Mouse (Mus musculus) cortical plate, adult 2 months (tissue): ENCODE results near the gene Cfap100. TPM values are rescaled to one million over a fixed set of nuclear protein-coding genes. Genes with fewer than 3 reads are reported as not detected.
A peak's percentile ranks its signal among the peaks of the same experiment; 100 is the strongest.

Source experiments
- H3K27ac ChIP-seq: fragments of 200-500 bp; 2 replicates; pipeline ENCODE4 v1.5.1; 2012; ENCODE audit warnings: low read length, control low read depth, inconsistent platforms; ENCODE audit not compliant: insufficient read depth
- H3K4me1 ChIP-seq: fragments of 200-500 bp; 2 replicates; pipeline ENCODE4 v1.6.1; 2011; ENCODE audit warnings: low read length; ENCODE audit not compliant: control insufficient read depth, insufficient read depth
- H3K4me3 ChIP-seq: fragments of 200-500 bp; 2 replicates; pipeline ENCODE4 v1.5.1; 2011; ENCODE audit warnings: mild to moderate bottlenecking, low read length, control low read depth; ENCODE audit not compliant: insufficient read depth
- CTCF ChIP-seq: fragments of 200-500 bp; IDR thresholded peaks from 2 replicates; pipeline ENCODE4 v1.5.1; 2011; ENCODE audit warnings: mild to moderate bottlenecking, control low read depth, low read length; ENCODE audit not compliant: insufficient read depth; ENCODE audit errors: extremely low read depth
- POLR2A ChIP-seq: fragments of 200-500 bp; IDR thresholded peaks from 2 replicates; pipeline ENCODE4 v1.6.1; 2011; ENCODE audit warnings: mild to moderate bottlenecking, low read length, control low read depth; ENCODE audit not compliant: insufficient read depth; ENCODE audit errors: extremely low read depth
- polyA plus RNA-seq: library from polyadenylated mRNA; depleted of rRNA; stranded (reverse); fragments of >200 nt; gene quantifications from 2 replicates; pipeline ENCODE4 v1.2.3, GENCODE M21; 2012; rRNA removed

Cfap100 gene
- 8.9 and 9.5 TPM in 2 replicates for polyA plus RNA-seq

DNA sequence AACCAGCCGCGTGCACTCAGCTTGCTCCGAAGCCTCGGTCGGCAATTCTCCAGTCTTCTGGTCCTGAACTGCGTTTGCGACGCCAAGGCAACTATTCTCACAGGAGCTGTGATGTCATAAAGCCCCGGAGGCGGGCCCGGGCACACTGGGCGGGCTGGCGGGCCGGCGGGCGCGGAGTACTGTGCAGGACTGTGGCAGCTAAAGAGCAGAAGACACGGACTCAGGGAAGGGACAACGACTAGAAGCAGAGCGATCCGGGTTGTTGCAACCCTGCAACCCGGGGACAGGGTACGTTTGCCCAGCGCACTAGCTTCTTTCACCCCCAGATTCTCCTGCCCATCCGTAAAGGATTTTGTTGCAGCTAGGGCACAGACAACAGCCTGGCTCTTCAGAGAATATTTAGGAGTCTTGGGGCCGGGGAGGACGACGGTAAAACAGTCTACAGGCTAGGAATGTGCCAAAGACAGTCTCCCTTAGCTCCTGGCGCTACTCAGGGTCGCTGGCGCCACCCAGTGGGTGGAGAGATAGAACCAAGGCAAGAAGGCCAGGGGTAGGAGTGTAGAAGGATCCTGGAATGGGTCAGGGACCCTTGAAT is at the start of gene Cfap100:
Cfap100 (minus strand) TSS at position 418 of the 595 bp plus-strand sequence.
- peak within 1 kb of the TSS; percentile 48 for H3K27ac ChIP-seq
- H3K4me1 ChIP-seq = peaks cover 5% of the 10 kb centered on the region; the same call in 1 of the 2 replicates
- H3K4me3 ChIP-seq = peak within 1 kb of the TSS; percentile 50
- TF ChIP-seq CTCF (peak; percentile 61), POLR2A (0 out of 2 replicates have a peak, but pooled peaks have one; percentile 40)

DNA sequence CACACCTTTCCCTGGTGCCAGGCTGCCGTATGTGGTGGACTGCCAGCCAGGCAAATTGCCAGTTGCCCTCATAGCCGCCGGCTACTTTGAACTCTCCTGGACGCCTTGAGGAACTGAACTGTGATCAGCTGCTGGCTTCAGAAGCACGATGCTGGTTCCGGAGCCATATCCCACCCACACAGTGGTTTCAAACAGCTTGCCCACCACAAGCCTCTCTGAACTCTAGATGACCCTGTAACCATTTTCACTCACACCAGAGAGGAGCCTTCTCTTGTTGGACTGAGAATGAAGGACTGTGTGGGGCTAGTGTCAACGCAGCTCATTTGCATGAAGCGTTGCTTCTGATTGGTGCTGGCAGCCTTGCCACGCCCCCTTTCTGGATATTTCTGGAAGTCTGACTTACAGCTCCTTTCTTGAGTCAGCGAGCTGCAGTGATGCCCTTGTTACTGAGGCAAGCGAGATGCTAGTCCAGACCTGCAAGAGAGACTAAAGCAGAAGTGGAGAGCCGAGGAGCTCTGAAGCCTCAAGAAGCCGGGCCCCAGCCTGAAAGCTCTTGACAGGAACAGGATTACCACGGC is 48.4 kb upstream of the Cfap100 start:
- no peak for TF ChIP-seq CTCF
- 0 out of 2 replicates have a peak, but pooled peaks have one; percentile 21 for TF ChIP-seq POLR2A
- no peak overlapping the region for H3K27ac ChIP-seq
- no peak overlapping the region for H3K4me3 ChIP-seq
- H3K4me1 ChIP-seq = no peaks in the 10 kb centered on the region

DNA sequence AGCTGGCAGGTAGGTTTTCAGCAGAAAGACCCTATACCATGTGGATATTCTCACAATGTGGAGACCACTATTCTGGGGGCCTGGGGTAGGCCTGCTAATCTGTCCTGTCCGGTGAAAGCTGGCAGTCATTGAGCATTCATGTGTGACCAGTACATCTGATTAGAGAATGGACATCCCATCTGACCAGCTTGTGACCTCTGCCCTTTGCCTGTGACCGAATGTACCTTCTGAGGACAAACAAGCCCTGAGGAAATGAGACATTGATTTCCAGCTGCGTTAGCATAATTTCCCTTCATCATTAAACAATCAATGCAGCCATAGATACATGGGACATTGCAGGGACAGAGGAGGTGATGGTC is 47.2 kb upstream of the Cfap100 start:
- H3K27ac ChIP-seq = no peak overlapping the region
- TF ChIP-seq CTCF = no peak
- TF ChIP-seq POLR2A = no peak
- H3K4me3 ChIP-seq = no peak overlapping the region
- H3K4me1 ChIP-seq = peaks cover 6% of the 10 kb centered on the region

DNA sequence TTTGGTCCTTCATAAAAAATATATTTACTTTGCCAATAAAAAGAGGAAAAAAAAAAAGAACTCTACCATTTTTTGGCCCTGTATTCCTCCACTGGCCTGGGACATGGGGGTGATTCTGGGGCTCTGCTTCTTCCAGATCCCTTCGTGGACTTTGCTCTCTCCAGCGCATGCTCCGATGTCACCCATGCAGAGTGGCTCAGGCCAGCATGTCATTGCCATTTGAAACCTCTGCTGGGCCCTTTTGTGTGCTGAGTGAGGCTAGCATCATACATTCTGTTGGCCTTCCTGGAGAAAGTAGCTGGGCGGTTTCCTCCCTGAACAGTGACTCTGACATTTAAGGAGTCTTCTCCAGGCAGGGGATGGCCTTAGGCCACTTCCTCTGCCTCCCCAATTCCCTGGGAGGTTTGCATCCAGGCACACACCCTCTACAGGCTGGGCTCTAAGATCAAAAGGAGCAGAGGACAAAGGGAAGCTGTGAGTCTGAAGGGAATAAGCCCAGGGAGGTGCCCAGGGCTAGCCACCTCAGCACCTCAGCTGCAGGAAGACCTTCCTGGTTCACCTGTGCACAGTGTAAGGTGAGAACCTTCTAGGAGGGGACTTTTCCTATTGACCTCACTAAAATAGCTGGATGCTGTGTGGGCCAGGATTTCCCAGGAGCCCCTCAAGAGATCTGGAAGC is 46.7 kb upstream of the Cfap100 start:
- TF ChIP-seq POLR2A (no peak), CTCF (no peak)
- Histone ChIP-seq H3K4me3 (no peak overlapping the region), H3K4me1 (peaks cover 6% of the 10 kb centered on the region), H3K27ac (no peak overlapping the region)

DNA sequence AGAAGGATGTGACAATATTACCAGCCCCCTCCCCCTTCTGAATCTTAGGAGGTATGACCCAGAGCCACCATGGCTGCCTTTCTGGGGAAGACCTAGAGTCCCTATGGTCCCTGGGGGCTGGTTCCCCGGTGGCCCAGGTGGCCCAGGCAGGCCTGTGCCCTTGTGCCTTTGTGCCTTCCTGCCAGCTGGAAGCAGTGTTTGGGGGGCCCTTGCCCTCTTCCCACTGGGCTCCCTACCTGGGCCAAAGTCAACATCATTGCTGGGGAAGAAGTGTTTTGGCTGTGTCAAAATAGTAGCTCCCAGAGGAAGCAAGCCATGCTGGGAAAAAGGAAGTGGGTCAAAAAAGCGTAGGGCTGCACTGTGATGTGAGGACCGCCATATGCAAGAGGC is 45.8 kb upstream of the Cfap100 start:
- no peak for TF ChIP-seq CTCF
- TF ChIP-seq POLR2A = no peak
- Histone ChIP-seq H3K4me3 (no peak overlapping the region), H3K4me1 (peaks cover 6% of the 10 kb centered on the region), H3K27ac (no peak overlapping the region)

DNA sequence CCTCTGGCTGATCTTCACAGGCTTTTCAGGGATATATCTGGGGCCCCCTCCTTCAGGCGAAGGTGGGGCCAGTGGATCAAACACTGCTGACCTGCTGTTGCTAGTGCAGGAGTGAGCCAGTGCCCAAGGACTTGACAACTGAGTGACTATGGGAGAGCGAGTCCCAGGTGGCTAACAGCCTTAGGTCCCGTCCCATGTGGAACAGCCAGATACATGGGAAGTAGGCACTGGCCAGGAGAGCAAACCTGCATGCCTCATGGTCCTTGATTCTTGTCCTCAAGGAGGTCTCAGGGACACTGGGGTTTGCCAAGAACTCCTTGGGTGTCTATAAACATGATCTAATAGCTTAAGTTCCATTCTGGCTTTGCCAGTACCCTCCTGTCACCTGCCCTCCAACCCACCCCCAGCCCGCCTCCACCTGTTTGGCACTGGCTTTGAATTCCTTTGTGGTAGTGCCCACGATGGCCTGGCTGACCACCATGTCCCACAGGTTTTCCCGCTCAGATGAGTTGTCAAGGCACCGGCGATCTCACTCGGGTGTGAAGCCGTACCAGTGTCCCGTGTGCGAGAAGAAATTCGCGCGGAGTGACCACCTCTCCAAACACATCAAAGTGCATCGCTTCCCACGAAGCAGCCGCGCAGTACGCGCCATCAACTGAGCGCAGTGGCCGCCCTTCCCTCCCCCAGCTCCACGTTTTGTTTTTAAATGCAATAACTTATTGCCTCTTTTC is 45.2 kb upstream of the Cfap100 start:
- Histone ChIP-seq H3K4me1 (peaks cover 6% of the 10 kb centered on the region), H3K27ac (no peak overlapping the region), H3K4me3 (no peak overlapping the region)
- TF ChIP-seq CTCF = no peak

DNA sequence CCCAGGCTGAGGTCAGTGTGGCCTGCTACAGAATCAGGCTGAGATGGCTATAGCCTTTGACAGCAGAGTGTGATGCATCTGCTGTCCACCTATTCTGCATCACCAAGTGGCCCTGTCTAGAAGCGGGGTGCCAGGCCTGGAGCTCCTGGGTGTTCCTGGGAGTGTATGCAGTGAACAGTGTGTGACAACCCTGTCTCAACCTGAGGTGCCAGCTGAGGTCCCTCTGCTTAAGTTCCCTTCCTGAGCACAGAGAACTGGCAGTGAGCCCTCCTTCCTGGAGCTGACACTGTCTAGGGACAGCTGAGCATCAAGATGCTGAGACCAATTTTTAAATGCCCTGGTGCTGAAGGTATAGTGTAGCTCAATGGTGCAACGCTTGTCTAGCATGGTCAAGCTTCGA is 44.1 kb upstream of the Cfap100 start:
- TF ChIP-seq CTCF (no peak), POLR2A (no peak)
- Histone ChIP-seq H3K27ac (no peak overlapping the region), H3K4me1 (peaks cover 6% of the 10 kb centered on the region), H3K4me3 (no peak overlapping the region)

DNA sequence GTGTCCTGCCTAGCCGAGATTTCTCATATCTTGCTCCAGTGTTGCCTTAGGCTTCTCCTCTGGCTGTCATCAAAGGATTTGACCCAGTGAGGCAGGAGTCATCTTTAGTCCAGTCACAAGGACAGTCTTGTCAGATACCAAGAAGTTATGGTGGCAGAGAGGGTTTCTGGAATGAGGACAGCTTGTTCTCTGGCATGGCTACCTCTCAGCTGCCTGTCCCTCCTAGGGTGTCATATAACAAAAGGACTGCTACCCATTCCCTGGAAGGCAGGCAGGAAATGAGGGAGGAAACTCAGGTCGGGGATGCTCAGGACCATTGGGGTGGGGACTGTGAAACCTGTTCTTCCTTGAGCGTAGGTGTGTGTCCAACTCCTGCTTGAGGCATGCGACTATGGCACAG is 43.5 kb upstream of the Cfap100 start:
- Histone ChIP-seq H3K4me1 (peaks cover 6% of the 10 kb centered on the region), H3K27ac (no peak overlapping the region), H3K4me3 (no peak overlapping the region)
- no peak for TF ChIP-seq POLR2A
- TF ChIP-seq CTCF = no peak

DNA sequence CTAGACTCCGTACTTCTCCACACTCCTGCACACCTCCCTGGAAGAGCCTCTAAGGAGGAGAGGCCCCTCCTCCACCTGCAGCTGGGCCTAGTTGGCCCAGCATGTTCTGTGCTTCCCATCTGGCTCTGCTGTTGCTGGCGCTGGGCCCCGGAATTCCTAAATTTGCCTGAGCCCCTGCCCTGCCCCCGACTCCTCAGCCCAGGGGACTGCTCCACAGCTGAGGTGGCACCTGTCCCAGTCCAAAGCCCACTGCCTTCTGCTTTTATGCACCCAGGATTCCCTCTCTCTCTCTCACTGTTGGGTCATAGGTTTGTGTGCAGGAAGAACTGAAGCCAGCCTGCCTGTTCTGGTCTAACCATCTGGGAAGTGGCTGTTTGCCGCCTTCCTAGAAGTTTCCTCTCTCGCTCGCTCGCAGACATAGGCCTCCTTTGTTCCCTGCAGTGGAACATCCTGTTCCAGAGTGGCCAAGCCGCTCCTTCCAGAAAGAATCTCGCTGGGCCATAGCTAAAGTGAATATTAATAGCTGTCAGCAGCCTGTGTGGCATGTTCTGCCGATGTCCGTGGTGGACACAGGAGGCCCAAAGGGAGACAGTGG is 42.4 kb upstream of the Cfap100 start:
- H3K27ac ChIP-seq = peak overlapping the region; percentile 77
- H3K4me1 ChIP-seq = peaks cover 6% of the 10 kb centered on the region
- TF ChIP-seq POLR2A (no peak), CTCF (no peak)
- H3K4me3 ChIP-seq = no peak overlapping the region
